Mouse (Mus musculus): ENCODE results near the gene Nudt19.
"Not testable (repeated sequence)": the region's sequence is repeated elsewhere in the genome, so short reads cannot be mapped to it uniquely, and the experiment has no call there.

Gene Nudt19

GRCm38 (mm10) chr7:35565965-35566364, 9.9 kb upstream of the Nudt19 start:
- DNase-seq (ENCODE audit: low spot score in 2 of 2), result not testable (repeated sequence)

- DNase-seq (ENCODE audit: low spot score in 2 of 2), result not testable (repeated sequence)
These were observed 8.8 kb upstream of the Nudt19 start for GRCm38 (mm10) chr7:35564872-35565271.

GRCm38 (mm10) chr7:35564067-35564865, 8.2 kb upstream of the Nudt19 start:
- DNase-seq (ENCODE audit: low spot score in 2 of 2), result no peak

- no peak for DNase-seq (ENCODE audit: low spot score in 2 of 2)
These were observed 7.0 kb upstream of the Nudt19 start for GRCm38 (mm10) chr7:35563071-35563470.

- DNase-seq (ENCODE audit: low spot score in 2 of 2), result no peak
These were observed 3.7 kb upstream of the Nudt19 start for GRCm38 (mm10) chr7:35559838-35560237.

GRCm38 (mm10) chr7:35558681-35559080, 2.6 kb upstream of the Nudt19 start:
- DNase-seq (ENCODE audit: low spot score in 2 of 2), result no peak

- DNase-seq (ENCODE audit: low spot score in 2 of 2), result no peak
These were observed 1.5 kb upstream of the Nudt19 start for GRCm38 (mm10) chr7:35557577-35557976.

- no peak for DNase-seq (ENCODE audit: low spot score in 2 of 2)
These were observed 801 bp upstream of the Nudt19 start for GRCm38 (mm10) chr7:35556905-35557304.

GRCm38 (mm10) chr7:35555224-35556204, 590 bp downstream of the Nudt19 start:
- DNase-seq (ENCODE audit: low spot score in 2 of 2), result peak; percentile 78 to 80

GRCm38 (mm10) chr7:35554605-35555175, 1.4 kb downstream of the Nudt19 start:
- DNase-seq (ENCODE audit: low spot score in 2 of 2), result peak; percentile 17 to 27

- DNase-seq (ENCODE audit: low spot score in 2 of 2), result peak; percentile 9 to 33
These were observed 2.1 kb downstream of the Nudt19 start for GRCm38 (mm10) chr7:35553751-35554604.

- peak; percentile 29 to 66 for DNase-seq (ENCODE audit: low spot score in 2 of 2)
These were observed 10.2 kb downstream of the Nudt19 start for GRCm38 (mm10) chr7:35545881-35546280.

- DNase-seq (ENCODE audit: low spot score in 2 of 2), result no peak
These were observed 18.5 kb downstream of the Nudt19 start, which contains the start of gene Tdrd12 for GRCm38 (mm10) chr7:35537562-35537961. Gene Tdrd12 (minus strand): TSS chr7:35537745.

GRCm38 (mm10) chr7:35535750-35536512, 20.2 kb downstream of the Nudt19 start:
- no peak for DNase-seq (ENCODE audit: low spot score in 2 of 2)

GRCm38 (mm10) chr7:35530544-35530943, 25.6 kb downstream of the Nudt19 start:
- not testable (repeated sequence) for DNase-seq (ENCODE audit: low spot score in 2 of 2)

GRCm38 (mm10) chr7:35530026-35530425, 26.1 kb downstream of the Nudt19 start:
- DNase-seq (ENCODE audit: low spot score in 2 of 2), result no peak

GRCm38 (mm10) chr7:35526795-35527194, 29.3 kb downstream of the Nudt19 start:
- no peak for DNase-seq (ENCODE audit: low spot score in 2 of 2)

- DNase-seq (ENCODE audit: low spot score in 2 of 2), result no peak
These were observed 54.1 kb downstream of the Nudt19 start for GRCm38 (mm10) chr7:35501995-35502394.

GRCm38 (mm10) chr7:35497516-35497915, 58.6 kb downstream of the Nudt19 start:
- DNase-seq (ENCODE audit: low spot score in 2 of 2), result no peak
